Mouse (Mus musculus) hindlimb bud, embryonic 11.5 days (tissue): Measurements from ENCODE around the gene Dph1.

Source experiments
- DNase-seq: peaks from one replicate; pipeline ENCODE4 v3.0.0-alpha.2; 2012; ENCODE audit warnings: low read depth, low spot score; ENCODE audit errors: extremely low spot score

Gene Dph1

DNA sequence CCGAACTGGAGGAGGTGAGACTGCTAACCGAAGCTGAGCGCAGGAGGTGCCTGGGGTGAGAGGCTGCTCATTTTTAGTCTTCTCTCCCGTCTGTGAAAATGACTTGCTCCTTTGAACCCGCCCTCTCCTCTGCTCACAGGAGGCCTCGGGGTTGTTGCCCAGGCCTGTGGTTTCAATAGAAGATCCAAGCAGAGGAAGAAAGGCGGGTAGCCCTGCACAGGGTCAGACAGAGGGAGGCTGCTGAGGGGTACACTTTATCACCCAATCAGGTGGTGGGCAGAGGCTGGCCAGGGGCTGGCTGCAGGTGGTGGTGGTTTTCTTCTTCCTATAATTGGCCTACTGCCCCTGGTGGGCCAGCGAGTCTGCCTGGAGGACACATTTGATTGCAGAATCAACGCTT is 13.4 kb upstream of the Dph1 start:
- no peak for DNase-seq

DNA sequence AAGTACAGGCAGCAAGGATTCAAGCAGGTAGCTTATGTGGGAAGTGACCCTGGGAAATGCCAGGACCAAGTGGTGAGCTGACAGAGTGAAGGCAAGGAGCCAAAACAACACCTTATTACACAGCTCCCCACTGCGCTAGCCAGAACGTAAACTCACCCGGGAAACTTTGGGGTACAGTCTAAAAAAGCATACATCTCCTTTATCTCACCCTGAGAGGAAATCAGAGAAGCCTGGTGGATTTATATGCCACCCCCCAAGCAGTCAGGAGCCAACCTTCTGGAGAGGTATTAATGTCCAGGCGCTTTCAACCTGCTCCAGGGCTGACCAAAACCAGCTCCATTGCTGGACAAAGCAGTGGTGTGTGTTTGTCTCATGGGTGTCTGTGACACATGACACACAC is 12.9 kb upstream of the Dph1 start:
- no peak for DNase-seq

DNA sequence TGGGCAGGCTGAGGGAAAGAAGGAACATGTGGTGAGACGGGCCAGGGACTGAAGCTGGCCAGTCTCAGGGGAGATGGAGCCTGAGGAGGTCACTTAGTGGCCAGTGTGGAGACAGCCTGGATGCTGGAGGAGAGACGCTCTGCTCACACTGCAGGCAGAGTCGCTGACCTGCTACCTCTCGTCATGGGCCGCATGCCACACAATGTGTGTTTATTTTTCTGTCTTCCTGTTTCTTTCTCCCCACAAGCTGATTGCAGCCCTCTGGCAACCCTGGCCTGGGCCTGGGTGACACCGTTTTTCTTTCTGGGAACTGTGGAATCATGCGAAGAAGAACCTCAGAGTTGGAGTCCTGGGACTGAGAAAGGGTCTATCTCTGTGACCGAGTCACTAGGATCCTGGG is 10.7 kb upstream of the Dph1 start:
- DNase-seq, result no peak

DNA sequence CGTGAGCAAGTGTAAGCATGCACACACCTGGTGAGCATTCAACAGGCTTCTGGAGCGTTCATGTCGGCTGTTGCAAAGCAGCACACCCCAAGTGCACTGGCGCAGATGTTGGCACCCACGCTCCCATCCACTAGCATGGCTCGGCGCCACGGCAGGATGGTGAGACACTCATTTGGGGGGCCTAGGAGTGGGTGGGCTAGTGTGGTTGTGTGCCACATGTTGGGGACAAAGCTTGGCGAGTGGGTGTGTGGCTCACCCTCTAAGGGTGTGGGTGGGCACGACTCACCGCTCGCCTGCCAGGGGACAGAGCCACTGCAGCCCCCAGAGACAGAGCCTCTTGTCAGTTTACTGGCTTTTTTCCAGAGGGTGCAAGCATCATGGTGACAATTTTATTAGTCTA is 9.9 kb upstream of the Dph1 start:
- no peak for DNase-seq

DNA sequence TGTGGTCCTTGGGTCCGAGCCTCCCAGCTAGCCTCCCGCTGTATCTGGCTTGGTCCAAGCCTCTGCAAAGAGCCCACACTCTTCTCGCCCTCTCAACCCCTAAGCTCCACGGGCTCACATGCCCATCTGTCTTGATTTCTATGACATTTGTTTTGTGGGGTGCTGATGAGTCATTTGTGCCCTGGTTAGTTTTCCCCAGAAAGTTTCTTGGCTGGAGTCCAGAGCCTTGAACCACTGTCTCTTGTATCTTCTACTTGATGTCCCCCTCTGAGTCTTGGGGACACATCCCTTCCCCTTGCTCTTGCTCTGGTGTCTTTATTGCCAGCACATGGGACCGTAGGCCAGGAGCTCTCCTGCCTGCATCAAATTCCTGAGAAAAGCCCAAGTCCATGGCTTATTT is 8.9 kb upstream of the Dph1 start:
- DNase-seq, result no peak

DNA sequence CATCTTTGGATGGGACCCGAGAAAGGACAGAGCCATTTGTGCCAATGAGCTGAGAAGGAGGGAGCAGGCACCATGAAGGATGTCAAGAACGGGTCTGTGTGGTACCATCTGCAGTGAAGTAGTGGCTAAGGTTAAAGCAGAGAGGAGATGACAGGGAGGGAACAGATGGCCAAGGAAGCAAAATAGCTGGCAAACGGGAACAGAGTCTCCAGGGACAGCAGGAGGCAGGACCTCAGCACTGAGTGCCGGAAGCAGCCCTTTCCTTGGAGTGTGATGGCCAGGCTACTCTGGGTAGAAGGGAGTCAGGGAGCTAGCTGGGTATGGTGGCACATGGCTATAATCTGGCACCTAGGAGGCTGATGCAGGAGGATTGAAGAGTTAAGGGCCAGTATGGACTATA is 7.8 kb upstream of the Dph1 start:
- no peak for DNase-seq

DNA sequence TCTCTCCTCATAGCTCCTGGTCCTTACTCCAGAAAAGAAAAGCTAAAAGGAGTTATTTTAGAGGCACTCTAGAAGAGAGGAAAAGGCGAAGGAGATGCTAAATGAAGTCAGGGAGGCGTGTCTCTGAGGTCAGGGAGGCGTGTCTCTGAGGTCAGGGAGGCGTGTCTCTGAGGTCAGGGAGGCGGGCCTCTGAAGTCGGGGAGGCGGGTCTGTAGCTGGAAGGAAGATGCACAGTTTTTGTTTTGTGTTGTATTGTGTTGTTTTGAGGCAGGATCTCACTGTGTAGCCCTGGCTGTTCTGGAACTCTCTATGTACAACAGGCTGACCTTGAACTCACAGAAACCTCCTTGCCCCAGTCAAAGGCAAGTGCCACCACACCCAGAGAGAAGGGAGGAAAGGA is 6.9 kb upstream of the Dph1 start:
- no peak for DNase-seq

DNA sequence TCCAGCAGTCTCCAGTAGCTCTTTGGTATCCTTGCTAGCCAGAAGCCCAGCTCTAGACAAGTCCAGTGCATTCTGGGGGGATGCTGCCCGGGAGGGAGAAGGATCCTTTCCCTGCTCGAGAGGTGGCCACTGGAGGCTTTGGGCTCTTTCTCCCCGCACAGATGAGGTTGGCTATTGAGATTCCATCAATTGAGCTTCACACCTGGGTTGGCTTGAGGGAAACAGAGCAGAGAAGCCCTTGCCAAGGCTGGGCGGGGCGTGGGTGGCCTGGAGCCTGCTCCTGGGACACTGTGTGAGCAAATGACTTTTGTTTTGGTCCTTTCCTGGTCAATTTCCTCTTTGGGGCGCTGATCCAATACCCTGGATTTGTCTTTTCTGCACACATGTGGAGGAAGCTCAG is 5.1 kb upstream of the Dph1 start:
- no peak for DNase-seq

DNA sequence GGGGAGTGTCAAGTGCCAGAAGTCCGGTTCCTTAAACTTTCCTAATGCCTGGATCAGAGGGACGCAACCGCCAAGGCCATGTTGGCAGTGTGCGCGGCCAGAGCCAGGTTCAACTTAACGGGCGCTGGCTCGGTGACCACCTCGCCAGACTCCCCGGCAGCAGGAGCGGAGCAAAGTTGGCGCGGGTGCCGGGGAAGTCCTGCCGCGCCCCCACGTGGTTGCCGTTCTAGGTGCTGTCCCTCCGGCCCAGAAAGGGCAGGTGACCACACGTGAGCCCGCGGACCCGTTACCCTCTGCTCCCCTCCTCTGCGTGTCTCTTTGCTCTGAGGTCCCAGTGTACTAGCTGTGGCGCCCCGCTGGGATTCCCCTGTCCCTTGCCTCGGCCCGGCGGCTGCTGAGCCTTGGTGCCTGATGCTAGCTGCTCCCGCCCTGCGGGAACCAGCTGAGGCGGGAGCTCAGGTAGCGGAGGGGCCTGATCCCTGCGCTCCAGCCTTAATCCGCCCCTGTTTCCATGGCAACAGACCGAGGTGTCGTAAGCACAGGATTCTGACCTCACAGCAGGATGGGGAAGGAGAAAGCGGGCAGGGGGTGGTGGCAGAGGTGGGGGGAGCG is 3.9 kb upstream of the Dph1 start:
- DNase-seq, result no peak

DNA sequence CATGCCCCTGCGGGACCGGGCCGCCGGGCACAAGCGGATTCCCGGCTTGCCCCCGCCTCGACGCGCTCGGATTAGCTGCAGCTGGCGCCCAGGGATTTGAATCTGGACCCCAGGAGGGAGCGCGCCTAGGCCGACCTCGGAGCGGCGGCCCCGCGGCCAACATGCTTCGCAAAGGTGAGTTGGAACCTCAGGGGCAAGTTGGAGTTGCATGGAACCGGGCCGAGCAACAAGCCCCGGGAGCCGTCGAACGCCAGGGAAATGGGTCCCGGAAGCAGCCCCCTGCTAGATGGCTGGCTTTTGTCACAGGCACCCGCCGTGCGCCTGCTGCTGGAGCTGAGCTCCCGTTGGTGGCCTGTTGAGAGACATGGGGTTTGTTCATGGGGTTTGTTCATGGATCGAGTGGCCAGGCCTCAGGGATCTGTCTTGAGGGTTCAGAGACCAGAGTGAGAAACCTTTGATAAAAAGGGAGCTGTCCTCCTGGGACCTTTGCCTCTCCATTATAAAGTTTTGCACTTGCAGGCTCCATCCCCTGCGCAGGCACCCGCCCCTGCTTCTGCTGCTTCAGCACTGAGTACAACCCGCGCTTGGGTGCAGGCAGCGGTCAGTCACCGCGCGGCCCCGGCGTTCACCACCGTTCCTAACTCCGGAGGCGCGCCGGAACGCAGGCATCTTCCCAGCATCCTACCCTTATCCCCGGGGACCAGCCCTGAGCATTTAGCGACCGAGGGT is 3.2 kb upstream of the Dph1 start:
- DNase-seq, result no peak

DNA sequence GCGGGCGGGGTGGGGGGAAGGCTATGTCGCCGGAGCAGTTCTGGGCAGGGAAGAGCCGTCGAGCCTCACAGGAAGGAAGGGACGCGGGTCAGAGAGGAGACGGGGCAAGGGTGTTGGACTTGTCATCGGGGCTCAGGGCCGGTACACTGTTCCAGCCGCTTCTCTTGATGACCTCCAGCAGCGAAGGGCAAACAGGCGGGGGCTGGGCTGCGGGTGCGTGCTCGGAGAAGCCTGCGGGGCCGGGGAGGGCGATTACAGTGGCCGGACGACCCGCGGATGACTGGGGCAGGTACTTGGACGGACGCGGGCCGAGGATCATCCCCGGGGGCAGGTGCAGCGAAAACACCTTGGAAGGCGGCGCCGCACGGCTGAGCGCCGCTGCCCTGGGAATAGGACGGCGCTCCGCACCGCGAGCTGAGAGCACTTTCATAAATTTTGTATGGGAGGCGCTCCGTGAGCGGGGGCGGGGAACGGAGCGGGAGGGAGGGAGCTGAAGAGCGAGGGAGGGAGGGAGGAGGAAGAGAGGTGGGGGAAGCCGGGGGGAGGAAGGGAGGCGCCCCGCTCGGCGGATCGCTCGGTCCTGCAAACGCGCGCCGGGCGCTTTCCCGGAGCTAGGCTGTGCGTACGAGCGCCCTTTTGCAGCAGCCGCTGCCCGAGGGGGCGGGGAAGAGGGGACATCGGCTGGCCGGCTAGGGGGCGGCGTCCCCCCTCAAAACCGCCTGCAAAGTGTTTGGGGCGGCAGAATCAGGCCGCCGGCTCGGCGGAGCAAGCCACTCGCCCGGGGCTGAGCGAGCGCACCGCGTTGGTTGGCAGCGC is 2.4 kb upstream of the Dph1 start, which contains the start of gene Rtn4rl1:
Gene Rtn4rl1, plus strand, starts transcription at position 528 of the 816 bp plus-strand sequence.
- DNase-seq, result no peak

DNA sequence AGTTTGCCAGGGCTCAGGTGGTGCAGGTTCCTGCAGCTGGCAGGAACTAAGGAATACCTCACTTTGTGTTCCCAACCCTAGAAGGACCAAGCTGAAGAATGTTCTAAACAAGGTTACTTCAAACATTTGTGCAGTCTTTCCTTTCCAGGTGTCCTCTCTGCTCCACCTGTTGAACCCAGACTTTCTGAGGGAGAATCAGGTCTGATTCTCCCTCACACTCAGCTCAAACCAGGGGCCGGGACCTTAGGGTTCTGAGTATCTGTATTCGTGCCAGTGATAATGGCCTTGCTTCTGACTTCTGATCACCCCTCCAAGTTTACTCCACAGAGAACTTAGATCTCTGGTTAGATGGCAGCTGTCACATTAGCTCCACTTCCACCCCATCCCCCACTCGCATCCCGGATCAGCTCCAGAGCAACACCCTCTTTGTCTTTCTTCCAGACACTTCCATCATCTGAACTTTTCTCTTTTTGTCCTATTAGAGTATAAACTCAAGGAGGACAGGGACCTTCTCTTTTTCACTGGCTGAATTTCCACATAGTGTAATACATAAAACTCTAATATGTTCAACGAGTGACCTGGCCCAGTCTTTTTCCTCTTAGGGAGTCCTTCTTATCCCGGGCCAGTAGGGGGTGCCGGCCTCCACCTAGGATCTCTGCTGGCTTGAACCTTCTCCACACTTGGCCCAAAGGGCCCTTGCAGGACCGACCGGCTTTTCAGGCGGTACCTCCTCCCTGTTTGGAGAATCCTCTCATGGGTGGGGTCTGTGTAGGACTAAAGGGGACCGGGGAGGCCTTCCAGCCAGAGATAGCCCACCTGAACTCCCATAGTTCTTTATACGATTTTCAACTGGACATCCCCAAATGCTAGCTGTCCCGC is 1.5 kb upstream of the Dph1 start:
- DNase-seq, result no peak

DNA sequence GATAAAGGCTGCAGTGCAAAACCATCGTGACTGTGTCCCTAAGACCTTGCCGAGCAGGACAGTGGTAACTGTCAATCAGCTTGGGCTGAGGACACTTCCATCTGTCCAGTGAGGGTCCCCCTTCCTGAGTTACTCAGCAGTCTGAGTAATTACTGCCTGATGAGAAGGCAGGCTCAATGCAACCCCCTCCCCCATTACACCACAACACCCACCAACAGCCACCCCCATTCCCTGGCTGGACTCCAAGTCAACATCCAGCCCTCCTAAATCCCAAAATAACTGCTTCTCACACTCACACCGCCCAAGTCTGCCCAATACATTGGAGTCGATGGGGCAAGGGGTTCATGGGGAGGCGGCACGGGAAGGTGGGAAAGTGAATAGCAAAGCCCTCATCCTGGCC is 800 bp upstream of the Dph1 start:
- no peak for DNase-seq

DNA sequence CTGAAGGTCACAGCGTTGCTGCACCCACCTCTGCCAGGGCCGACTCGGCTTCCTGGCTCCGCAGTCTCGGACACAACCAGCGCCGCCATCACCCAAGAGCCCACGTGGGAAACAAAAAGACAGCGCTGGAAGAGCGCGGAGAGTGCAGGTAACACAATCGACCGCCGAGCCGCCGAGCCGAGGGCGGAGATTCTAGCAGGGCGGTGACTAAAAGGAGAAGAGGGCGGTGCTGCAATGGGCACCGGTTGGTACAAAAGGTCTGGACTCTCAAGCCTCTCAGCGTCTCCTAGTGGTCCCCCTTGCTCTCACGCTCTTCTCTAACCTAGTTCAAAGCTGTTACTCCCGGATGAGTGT is 693 bp downstream of the Dph1 start:
- no peak for DNase-seq

DNA sequence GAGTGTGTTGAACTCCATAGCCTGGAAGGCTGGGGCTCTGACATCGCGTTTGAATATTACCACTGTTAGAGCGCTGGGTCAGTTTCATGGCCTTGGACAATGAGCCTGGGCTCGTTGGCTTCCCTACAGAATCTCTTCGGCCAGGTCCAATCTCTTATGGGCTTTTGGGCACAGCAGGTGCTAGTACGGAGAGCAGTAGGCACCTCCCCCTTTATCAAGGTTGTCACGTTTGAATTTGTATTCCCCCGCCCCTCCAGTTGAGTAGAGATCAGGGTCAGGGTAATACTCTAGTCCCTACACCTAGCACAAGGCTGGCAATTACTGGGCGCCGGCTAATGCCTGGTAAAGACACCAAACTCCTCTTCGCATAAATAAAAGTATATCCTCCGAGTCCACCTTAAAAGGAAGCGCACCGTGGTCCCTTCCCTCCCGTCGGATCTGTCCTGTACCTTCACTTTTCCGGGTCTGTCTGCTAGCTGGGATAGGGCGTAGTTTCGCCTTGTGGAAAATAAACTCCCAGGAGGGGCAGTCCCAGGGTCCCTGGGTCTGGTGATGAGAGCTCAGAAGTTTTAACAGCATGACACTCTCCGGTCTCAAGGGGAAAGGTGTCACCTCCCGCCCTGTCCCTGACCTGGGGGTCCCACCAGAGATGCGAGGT is 1.2 kb downstream of the Dph1 start:
- DNase-seq, result no peak

DNA sequence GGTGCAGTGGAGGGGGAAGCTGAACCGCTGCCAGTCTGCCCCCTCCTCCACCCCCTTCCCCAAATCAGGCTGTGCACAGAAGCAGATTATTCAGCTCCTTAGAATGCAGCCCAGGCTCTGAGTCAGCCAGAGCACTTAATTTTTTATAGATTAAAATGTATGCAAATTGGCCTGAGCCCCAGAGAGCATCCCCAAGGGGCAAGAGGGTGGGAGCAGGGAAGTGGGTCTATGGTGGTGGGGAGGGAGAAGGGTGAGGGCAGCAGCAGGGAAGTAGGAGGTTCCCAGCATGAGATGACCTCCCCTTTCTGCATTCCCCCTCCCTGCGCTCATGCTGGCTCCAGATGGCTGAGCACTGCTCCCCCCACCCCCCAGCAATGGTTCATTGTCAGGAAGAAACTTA is 6.1 kb downstream of the Dph1 start:
- DNase-seq, result no peak

DNA sequence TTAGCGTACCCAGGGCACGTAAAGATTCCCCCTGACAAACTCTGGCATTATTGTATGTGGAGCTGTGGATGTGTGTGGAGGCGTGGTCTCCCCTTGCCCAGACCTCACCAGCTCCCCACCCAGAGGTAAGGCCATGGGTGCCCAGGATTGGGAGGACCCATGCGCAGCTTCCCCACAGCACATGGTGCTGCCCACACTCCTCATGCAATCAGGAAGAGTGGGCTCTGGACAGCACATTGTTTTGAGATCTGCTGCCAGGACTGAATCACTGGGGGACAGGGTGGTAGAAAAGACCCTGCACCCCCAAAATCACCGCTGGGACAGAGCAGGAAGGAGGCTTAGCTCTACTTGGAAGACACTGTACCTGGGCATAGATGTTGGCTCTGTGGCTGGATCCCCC is 6.5 kb downstream of the Dph1 start:
- DNase-seq, result no peak

DNA sequence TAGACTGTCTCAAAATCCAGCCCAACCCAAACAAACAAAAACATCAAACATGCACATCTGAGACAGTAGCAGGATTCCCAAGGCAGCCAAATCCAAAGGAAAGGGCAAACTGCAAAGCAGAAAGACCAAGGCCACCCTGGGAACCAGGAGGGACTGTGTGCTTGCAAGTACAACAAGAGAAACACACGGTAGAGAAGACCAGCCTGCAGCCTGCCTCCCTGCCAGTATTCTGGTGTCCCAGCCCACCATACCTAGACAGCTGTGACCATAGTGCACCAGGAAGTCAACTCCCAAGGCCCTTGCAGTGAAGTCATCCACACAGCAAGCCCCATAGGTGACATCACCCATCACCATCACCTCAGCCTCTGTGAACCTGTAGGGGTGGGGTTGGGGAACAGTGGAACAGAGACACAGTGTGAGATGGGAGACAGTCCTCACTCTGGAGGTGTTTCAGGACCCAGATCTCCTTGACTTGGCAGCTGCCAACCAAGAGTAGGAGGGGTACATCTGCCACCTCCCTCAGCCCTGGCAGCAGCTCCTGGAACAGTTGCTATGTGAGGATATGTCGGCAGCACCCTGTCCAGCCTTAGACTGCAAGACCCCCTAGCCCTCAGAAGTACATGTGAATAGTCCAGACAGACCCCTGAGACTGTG is 7.0 kb downstream of the Dph1 start:
- no peak for DNase-seq

DNA sequence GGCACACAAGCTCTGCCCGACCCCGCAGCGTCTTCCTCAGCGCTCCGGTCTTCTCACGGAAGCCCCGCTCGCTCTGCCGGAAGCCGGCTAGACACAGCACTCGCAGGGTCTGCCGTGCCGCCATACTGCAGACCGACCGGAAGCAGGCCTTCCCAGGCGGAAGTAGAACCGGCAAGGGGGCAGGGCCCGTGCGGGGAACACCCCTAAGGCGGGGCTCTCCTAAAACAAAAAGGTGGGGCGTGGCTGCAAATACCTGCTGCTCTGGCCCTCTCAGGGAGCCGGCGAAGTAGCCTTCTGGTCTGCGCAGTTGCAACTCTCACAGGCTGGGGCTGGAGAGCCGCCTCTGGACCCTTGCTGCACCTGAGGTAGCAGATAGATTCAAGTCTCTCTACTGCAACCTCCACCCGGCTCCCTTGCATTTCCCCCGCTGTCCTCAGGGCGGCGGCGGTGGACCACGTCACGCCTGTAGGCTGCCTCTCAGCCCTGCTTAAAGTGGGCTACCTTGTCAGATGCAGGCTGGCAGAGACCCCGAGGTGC is 12.3 kb downstream of the Dph1 start, which contains the start of gene Ovca2:
Gene Ovca2, minus strand, starts transcription at position 164 of the 537 bp plus-strand sequence.
- DNase-seq, result peak; percentile 68

DNA sequence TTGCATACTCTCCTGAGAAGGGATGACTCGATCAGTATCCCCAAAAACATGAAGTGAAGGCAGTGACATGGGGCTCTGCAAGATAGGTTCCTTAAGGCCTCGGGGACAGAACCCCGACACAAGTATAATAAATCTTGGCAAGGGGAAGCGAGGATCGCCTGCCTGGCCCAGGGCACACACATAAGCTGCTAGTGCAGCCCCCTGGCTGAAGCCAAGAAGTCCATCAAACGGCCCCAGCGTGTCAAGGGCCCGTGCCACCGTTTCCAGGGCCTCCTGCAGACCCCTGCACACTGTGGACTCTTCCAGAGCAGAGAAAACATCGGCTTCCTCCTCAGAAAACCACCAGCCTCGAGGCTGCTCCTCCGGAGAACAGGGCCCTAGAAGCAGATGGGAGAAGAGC is 13.0 kb downstream of the Dph1 start:
- DNase-seq, result no peak
